Mouse (Mus musculus) cerebellum, adult 18-20 months (tissue): ENCODE results near the gene Grid2.

Source experiments
- DNase-seq, 2 experiments: peaks; one replicate each; pipeline ENCODE4 v3.0.0; 2021

The Grid2 gene

DNA sequence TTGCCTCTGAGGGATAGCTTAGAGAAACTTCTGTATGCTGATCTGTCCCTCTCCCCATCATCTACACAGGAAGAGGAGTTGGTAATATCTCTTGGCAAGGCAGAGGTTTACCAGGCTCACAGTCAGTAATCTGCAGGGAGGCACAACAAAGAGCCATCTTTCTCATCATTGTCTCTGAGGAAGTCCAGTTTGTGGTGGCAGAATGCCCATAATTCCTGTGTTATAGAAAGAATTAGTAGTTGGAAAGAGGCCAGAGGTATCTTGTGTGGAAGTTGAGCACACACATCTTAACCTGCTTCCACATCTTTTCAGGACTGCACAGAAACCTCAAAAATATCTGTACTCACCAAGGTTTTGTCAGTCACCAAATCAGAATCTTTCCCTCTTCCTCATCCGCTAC, 1071.3 kb downstream of the Grid2 start:
- peak in 1 of 2 experiments; percentile 11 for DNase-seq

DNA sequence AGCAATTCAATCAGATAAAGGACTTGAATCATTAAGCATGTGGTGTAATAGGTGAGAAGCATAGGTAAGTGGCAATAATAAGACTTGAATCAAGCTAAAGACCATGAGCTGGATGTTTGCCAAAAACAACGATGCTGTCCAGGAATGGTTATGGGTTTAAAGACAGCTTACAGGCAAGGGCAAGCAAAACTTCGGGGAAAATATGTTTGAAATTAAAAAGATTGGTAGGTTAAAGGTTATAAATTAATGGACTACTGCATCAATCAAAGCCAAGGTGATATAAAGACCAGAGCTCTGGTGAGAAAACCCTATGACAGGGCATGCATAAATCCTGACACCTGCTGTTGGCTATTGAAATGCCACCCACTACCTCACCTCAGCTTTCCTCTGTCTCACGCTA, 1072.2 kb downstream of the Grid2 start:
- DNase-seq = no peak

DNA sequence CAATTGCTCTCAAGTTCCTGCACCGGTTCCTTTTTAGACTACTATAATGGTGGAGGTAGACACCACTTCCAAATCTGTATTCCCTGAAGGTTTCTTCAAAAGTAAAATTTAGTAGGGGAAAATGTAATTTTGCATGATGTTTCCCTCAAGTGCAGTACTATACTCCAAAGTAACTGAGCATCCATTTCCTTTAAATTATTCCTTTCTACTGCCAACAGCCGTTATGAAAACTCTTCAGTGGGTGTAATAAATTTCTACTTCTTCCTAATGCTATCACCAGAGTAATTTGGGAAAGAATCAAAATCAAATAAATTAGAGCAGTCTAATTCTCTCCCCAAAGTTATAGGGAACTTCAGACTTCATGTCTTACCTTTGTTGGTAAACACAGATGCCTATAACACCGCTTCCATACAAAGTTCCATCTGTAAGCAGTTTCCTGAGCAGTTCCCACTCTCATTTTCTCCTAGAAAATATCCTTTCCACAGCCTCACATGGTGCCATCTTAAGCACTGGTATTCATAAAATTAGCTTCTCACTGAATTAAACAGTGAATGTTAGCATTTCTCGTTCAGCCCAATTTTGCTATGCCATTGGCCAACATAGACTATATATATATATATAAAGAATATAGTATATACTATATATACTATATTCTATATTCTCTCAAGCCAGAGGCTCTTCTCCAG, 1142.9 kb downstream of the Grid2 start:
- DNase-seq = no peak

DNA sequence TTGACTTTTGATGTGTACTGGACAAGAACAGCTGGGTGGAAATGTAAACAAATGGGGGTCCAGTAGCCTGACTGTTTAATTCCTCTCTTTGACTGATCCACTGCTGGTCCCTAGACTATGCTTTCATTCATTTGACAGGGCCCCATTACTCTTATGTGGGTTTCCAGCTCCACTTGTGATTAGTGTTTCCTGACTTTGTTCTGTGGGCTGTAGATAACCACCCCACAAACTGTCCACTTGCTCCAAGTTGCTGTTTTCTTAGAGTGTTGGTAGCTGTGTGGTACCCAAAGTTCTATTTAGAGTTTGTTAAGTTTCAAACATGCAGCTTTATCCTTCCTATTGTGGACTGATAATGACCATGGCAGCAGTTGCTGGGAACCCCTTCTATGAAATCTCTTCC, 1172.0 kb downstream of the Grid2 start:
- no peak for DNase-seq

DNA sequence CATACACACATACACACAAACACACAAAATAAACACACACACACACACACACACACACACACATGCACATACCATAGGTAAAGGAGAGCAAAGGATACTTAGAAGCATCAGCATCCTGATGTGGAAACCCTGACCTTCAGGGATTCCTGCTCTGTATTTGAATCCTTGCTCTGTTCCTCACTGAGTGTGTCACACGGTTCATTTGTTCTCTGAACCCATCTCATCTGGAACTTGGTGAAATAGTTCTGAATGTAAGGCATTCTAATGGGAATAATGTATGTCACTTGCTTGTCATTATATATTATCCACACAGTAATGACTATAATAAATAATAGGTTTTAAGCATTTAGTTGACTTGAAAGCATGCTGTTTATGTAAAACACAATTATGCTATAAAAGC, 1173.2 kb downstream of the Grid2 start:
- no peak for DNase-seq

DNA sequence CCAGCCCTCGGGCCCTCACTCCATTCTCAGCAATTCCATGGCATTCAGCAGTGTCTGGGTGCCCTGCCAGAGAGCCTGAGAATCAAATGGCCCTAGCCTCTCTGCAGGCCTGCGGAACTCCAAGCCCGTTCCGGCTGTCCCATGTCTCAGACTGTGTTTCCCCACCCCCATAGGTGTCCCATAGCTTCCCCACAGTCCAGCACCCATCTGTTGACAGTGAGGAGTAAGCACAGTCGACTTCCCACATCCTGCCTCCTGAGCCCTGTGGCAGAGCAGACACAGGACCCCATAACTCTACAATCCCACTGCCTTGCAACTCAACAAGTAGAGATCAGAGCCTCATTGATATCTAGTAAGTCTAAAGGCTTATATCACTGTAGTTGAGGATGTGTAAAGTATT, 1192.5 kb downstream of the Grid2 start:
- no peak for DNase-seq

DNA sequence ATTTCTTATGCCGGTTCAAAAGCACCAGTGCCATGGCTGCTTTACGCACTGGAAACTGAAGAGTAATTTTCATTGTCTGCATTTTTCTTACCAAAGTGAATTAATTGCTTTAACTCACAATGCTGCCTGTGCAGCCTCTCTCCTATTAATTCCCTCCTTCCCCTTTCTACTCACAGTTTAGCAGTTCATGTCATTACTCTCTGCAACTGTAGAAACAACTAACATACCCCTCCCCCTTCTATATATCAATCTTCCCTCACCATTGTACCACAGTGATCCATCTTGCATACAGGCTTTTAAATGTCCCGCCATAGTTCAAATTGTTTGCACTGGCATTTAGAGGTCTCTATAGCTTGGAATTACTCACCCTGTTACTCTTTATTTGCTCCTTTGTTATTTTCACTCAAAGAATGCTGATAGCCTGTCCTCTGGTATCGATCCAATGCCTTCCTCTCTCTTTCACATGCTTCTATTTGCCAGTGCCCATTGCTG, 1193.2 kb downstream of the Grid2 start:
- no peak for DNase-seq

DNA sequence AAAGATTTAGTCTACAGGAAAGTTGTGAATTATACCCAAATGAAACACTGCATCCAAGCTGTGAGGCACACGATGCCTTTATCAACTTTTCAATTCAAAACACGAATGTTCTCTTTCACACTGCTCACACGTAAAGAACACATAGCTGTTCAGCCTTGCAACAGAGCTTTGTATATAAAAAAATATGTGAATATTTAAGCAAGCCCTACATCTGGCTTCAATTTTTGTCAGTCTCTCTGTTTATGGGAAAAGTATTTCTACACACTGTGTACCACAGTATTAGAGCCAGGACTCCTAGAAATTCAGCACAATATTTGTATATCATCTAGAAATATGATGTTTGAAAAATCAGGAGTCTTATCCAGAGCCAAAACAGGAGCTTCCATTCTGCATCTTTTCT, 1195.1 kb downstream of the Grid2 start:
- no peak for DNase-seq

DNA sequence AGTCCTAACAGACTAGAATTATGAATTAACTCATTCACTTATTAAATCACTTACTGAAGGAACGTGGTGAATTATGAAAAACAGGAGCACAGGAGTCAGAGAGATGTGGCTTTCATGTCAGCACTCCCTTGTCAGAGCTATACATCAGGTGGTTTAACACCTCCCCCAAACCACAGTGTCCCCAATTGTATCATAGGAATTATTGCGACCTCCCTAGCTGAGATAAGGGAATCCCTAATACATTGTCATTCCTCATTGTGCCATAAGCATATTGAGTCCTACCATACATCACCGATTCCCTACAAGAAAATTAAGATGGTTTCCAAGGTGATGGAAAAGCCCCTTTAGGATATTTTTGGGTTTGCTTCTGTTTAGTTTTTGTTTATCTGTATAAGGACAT, 1224.2 kb downstream of the Grid2 start:
- no peak for DNase-seq

DNA sequence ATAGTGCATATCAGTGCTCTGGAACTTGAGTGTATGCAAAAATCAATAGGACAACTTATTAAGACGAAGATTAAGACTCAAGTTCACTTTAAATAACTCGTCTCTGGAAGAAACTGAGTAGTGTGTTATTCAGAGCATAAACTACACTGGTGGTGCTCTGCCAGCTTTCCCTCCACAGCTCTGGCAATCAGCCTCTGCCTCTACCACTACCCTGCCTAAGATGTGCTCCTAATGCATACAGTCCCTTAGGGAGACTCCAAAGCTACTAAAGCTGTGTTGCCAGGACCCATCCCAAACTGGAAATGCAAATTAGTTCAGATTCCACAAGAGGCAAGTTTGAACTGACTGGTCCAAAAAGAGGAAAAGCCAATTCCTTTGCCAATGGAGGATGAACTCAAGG, 1224.9 kb downstream of the Grid2 start:
- no peak for DNase-seq

DNA sequence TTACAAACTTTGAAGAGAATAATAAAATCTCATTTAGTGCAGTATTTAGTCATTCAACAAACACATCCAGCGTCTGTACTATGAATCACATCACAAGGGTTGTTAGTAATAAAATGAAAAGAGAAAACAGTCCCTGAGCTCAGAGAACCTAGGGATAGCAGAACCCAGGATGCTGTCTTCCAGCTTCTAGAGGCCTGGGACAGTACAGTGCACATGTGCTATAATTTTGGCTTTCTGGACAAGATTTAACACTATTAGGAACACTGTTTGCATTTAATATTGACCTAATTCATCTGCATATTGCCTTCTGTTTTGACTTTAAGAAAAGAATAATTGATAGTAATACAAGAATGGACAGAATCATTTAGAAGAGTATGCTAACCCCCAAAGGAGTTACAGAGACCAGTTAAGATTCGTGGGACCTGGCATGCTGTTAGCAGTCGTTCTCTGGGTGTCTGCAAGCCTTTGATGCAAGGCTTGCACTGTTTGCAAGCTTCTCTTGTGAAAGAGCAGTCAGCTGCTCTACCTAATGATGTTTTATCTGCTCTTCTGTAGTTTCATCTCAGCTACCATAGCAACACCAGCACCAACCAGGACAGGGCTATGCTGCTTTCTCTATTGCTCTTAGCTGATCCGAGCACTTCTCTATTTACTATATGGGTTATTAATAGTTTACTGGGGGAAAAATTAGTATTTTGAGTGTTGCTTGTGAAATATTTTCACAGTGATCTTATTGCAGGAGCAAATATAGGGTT, 1234.8 kb downstream of the Grid2 start:
- DNase-seq = no peak

DNA sequence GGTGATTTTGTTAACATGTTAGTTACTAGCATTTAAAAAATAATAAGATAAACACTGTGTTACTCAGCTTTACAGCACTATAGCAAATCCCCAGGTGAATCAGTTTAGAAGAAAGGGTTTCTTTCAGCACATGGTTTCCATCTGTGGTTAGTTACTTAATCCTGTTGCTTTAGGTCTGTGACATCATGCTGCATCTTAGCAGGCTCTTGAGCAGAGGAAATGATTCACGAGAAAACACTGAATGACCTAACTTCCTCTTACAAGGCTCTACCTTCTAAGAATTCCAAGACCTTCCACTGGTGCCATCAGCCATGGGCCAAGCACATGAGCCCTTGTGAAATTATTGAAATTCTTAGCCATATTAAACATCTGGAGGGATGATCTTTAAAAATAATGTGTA, 1248.7 kb downstream of the Grid2 start:
- no peak for DNase-seq

DNA sequence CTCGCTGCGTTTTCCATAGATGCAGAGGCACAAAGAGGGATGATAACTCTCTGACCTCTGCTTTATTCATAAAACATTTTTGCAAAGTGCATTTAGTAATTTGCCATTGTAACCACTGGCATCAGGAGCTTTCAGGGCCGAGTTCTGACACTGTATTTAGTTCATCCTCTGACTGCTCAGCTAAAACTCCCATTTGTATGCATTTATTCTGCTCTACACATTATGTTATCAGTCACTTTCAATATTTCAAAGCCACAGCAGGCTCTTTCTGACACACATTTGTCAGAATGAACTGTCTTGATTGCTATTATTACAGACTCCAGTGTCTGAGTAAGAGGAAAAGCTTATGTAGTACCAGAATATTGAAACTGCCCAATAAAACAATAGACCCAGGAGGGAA, 1286.5 kb downstream of the Grid2 start:
- DNase-seq = no peak

DNA sequence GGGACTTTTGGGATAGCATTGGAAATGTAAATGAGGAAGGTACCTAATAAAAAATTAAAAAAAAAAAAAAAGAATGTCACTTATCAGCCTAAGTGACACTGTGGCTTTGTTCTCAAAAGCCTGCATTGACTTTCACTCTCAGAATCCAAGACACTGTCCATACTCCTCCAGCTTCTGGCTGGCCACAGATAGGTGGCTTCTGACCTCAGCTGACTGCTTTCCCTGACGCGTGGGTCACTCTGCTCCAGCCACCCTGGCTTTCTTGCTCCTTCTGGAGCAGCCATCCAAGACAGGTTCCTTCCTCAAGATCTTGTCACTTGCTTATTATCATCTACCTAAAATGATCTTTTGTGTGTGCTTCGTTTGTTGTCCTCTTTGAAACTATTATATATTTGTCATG, 1298.0 kb downstream of the Grid2 start:
- no peak for DNase-seq

DNA sequence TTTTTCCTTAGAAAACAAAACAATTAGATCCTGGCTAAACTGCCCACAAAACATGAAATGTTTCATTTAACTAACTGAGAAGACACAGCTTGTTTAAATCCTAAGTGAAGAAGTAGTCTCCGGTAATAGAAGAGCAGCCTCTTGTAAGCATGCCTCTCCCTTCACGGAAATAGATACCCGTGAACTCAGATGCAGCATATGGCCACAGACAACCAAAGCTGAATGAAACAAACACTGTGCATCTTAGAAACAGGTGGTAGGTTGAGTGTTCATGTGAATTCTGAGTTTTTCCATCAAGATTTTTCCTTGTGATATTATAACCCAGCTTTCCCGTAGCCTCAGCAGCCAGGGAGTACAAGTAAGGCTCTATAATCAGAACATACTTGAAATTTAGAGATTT, 1299.5 kb downstream of the Grid2 start:
- DNase-seq = peak; percentile 16 to 39

DNA sequence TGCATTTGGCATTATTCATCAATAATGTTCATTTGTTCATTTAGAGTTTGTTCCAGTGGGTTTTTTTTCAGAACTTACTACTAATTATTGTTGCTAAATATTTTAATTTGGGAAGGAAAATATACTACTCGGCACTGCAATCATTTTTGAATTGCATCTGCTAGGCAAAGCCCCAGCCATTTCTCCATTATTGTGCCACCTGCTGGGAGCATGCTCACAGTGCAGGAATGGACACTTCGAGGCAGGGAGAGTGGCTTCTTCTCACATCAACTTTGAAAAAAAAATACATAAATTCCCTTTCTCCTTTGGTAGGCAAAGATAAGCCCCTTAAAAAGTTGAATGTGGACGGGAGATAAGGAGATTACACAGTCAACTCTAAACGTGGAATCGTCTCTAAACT, 1312.9 kb downstream of the Grid2 start:
- DNase-seq = peak; percentile 29 to 34

DNA sequence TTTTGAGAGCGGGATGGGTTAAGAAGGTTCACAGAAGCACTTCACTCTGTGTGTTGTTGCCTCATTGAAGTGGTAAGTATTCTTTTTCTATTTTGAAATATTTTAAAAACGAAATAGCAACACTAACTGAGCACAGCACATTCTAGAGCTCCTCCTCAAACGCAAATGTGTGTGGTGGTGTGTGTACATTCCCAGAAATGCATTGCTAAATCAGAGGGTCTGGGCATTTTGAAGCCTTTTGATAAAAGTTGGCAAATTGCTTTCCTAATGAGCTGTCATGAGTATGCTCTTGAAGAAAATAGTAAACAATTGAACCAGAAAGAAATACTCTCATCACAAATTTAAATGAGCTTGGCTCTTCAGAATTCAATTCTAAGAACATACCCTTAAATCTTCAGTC, 1325.7 kb downstream of the Grid2 start:
- DNase-seq = no peak

DNA sequence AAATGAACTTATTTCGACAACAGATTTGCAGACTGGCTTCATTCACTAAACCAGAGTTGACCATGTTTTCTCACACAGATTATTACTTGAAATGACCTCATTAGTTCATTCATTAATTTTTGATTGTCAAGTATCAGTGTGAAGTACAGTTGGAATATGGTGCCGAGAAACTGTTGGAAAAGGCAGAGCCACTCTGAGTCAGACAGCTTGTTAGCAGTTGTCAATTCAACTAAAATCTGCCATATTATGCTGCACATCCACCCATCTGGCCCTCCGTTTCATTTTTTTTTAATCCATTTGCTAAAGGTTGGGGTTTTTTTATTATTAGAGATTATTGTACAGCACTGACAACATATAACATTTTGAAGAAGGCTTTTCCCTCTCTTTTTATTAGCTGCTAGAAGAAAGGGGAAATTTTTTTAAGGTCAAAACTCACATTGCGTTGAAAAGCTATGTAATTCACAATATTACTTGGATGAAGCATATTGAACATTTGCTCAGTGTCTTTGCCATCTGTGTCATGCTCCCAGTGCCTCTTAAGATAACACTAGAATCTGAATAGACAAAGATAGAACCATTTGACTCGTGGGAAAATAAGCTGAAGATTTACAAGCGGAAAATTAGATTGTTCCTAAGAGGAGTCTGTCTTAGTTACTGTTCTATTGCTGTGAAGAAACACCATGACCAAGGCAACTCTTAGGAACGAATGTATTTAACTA, 1333.0 kb downstream of the Grid2 start:
- no peak for DNase-seq

DNA sequence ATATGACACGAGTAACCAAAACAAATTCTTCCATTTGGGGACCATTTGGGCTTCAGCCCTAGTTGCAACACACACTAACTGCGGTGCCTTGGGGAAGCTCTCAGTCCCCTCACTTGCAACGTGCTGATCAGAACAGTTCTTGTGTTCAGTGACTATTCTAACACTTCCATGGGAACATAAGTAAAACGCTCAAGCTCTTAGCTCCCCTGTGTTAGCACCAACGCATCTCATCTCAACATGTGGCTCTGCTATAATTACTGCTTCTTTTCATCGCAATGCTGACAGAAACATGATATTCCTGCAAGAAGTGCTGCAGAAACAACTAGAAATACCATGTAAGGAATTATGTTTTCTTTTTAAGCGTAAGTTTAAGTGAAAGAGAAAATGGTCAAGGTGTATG, 1340.6 kb downstream of the Grid2 start:
- DNase-seq = no peak

DNA sequence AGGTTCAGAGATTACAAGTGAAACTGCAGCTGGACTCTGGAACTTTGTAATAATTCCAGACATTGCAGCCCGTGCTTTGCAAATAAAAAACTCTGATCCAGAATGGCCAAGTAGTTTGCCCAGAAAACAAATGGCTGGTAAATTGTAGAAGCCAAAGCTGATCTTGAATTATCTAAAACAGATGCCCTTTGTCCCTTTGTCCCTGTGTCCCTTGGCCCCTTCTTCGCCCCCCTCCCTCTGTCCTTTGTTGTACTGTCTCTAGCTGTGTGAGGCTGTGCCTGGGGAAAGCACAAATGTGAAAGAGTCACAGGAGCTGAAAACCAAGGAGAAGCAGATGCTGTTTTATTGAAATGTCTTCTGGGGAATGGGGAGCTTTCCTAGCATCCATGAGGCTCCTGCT, 1341.2 kb downstream of the Grid2 start:
- no peak for DNase-seq

DNA sequence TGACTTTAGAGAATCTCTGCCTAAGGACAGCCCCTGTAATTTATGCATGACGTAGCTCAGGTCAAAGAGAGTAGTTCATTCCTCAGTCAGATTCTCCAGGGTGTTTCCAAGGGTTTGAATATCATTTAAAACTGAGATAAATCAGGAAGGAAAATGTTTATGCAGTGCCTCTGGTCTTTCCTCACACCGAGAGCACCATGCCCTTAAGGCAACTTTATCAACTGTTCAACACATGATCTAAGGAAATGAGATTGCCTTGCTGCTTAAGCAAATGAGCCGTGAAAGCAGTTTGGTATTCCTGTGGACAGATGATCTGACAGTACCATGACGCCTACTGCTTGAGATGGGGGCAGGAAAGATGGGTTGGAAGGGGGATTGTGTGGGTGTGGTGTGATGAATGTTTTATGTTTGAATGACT, 1342.5 kb downstream of the Grid2 start:
- no peak for DNase-seq

DNA sequence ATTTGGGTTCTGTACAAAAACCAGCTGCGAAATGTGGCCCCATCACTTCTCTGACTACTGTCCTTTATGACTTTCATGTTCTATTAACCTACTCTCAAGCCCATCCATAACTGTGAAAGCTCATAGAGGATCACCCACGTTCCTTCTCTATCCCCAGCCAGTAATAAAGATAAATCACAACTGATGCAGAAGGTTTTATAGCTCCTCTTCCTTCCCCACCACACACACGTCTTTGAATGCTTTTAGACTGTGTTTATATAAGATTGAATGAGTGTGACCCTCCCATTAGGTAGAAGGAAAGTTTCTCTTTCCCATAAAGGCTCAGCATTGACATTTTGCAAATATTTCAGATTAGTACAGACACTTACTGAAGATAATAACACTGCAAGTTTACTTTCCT, 1350.1 kb downstream of the Grid2 start:
- no peak for DNase-seq

DNA sequence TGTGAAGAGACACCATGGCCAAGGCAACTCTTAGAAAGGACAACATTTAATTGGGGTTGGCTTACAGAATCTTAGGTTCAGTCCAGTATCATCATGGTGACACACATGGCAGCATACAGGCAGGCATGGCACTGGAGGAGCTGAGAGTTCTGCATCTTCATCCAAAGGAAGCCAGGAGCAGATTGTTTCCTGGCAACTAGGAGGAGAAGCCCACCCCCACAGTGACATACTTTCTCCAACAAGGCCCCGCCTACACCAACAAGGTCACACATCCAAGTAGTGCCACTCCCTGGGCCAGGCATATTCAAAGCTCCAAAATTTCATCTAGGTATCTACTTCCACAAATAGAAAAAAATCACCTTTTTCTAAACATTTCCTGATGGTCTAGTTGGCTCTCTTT, 1351.4 kb downstream of the Grid2 start:
- DNase-seq = no peak

DNA sequence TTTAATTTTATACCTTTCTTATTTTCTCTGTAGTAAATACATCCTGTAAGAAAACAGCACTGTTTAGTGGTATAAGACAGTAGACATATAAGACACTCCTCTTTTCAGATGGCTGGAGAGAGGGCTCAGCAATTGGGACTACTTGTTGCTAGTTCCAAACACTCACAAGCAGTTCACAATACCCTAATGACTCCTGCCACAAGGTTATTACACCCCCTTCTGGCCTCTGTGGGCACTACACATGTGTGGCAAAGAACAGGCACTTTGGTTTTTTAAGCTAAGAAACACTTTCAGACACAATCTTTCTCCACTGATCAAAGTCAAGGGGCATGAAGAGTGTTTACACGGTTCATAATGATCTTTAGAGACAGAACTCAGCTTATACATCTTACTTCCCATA, 1352.3 kb downstream of the Grid2 start:
- DNase-seq = peak; percentile 13 to 14
